Mouse (Mus musculus) lung, postnatal 0 days (tissue): Measurements from ENCODE around the gene Arhgef40. TPM values are rescaled to one million over a fixed set of nuclear protein-coding genes. Genes with fewer than 3 reads are reported as not detected.
"Not testable (repeated sequence)": the region's sequence is repeated elsewhere in the genome, so short reads cannot be mapped to it uniquely, and the experiment has no call there.

Experiments
- ATAC-seq: fragments of 200-750 bp; cut with Nextera tagmentation; 2 replicates; pipeline ENCODE4 v1.8.0; 2017; ENCODE audit warnings: moderate library complexity
- DNase-seq: peaks from one replicate; pipeline ENCODE4 v3.0.0-alpha.2; 2016; ENCODE audit warnings: low spot score
- H3K27ac ChIP-seq: fragments of 300-500 bp; sonication (generic); 2 replicates; pipeline ENCODE4 v1.5.1; 2014; ENCODE audit warnings: antibody characterized with exemption, mild to moderate bottlenecking, low read length, mixed read lengths
- H3K27me3 ChIP-seq: fragments of 300-500 bp; sonication (generic); replicated peaks from 2 replicates; pipeline ENCODE4 v1.6.1; 2014; ENCODE audit warnings: low read length, mixed read lengths; ENCODE audit not compliant: insufficient read depth
- H3K36me3 ChIP-seq: fragments of 300-500 bp; sonication (generic); 2 replicates; pipeline ENCODE4 v1.6.1; 2014; ENCODE audit warnings: low read length, mixed read lengths; ENCODE audit not compliant: insufficient read depth
- H3K4me1 ChIP-seq: fragments of 300-500 bp; sonication (generic); 2 replicates; pipeline ENCODE4 v1.6.1; 2014; ENCODE audit warnings: antibody characterized with exemption, low read depth, low read length, mixed read lengths; ENCODE audit not compliant: insufficient read depth
- H3K4me2 ChIP-seq: fragments of 300-500 bp; sonication (generic); replicated peaks from 2 replicates; pipeline ENCODE4 v1.6.1; 2014; ENCODE audit warnings: low read depth, mild to moderate bottlenecking, low read length, moderate library complexity, mixed read lengths
- H3K4me3 ChIP-seq: fragments of 300-500 bp; sonication (generic); 2 replicates; pipeline ENCODE4 v1.5.1; 2014; ENCODE audit warnings: low read depth, low read length
- H3K9ac ChIP-seq: fragments of 300-500 bp; sonication (generic); replicated peaks from 2 replicates; pipeline ENCODE4 v1.6.1; 2014; ENCODE audit warnings: low read depth, mild to moderate bottlenecking
- H3K9me3 ChIP-seq: fragments of 300-500 bp; sonication (generic); 2 replicates; pipeline ENCODE4 v1.6.1; 2016; ENCODE audit warnings: low read length, mixed read lengths
- CTCF ChIP-seq: IDR thresholded peaks from 2 replicates; pipeline ENCODE4 v1.5.1; 2016; ENCODE audit warnings: antibody characterized with exemption, mild to moderate bottlenecking
- EP300 ChIP-seq: IDR thresholded peaks from 2 replicates; pipeline ENCODE4 v1.6.1; 2016; ENCODE audit warnings: antibody characterized with exemption, mild to moderate bottlenecking, control low read depth
- WGBS: fragments of 180-500 bp; shearing (Covaris S2); extraction: QIAGEN DNeasy Blood & Tissue Kit; methylation state at CpG from one replicate; pipeline ENCODE4 v1.1.7; 2014; 5-methylcytosine and 5-hydroxymethylcytosine counted together
- polyA plus RNA-seq: library from polyadenylated mRNA; unstranded; fragments of >200 nt; fragmentation: Nextera tagmentation; extraction: Ambion mirVana; gene quantifications from 2 replicates; pipeline ENCODE4 v1.2.1, GENCODE M21; 2015

Arhgef40 gene
- polyA plus RNA-seq, 1 experiment from 2014 or later = 46.3 TPM

DNA sequence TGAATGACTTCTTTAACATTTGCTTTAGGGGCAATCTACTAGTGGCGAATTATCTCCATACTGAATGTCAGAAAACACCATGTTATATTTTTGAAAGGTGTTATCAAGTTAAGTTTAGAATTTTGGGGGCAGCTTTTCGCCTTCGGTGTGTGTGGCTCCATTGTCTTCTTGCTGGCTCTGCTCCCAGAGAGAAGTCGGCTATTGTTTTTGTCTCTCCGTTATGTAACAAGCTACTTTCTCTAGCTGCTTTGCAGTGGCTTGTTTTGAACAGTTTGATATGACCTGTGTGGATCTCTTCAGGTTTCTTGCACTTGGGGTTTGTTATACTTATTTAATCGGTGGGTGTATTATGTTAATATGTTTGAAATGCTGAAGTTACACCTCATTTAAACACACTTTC, 58.9 kb downstream of the Arhgef40 start:
- no peaks in the 10 kb centered on the region for H3K36me3 ChIP-seq
- TF ChIP-seq EP300 (no peak), CTCF (no peak)
- DNase-seq = no peak
- no peak overlapping the region for H3K9ac ChIP-seq
- H3K27ac ChIP-seq = no peak overlapping the region
- 54% methylated on average over 6 of the region's 6 CpGs for WGBS
- H3K9me3 ChIP-seq = no peaks in the 10 kb centered on the region
- H3K27me3 ChIP-seq = no peaks in the 10 kb centered on the region
- no peak overlapping the region for H3K4me3 ChIP-seq
- H3K4me1 ChIP-seq = no peaks in the 10 kb centered on the region
- no peak for ATAC-seq
- no peak overlapping the region for H3K4me2 ChIP-seq

DNA sequence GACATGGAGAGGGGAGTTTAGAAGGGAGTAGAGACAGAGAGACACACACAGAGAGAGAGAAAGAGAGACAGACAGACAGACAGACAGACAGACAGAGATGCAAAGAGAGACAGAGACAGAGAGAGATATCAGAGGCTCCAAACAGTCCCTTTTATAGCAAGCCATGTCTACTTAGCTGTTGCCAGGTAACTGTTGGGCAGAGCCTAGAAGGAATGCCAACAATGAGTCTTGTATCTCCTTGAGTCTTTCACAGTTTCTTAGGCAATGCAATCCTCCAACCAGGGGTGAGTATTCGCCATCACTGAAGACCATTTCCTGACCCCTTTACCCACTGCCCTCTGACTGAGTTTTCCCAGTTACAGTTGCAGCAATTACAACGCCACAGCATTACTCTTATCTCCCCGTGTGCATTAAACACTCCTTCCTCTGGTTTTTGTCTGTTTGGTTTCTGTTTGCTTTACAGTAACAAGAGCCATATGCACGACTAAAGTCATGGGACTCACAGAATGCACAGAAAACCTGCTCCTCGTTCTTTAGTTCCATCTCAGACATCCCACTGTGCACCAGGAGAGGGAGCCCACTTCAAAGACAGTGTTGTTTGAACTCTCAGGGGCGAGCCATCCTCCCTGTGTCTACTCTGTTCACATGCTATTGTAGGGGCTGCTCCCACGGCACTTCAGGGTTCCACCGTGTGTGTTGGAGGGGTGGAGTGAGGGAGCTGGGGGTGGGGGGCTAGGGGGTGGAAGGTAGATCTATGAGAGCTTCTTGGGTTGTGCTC, 60.6 kb downstream of the Arhgef40 start:
- 4% methylated on average over 8 of the region's 8 CpGs for WGBS
- TF ChIP-seq CTCF (peak; percentile 70), EP300 (no peak)
- H3K4me2 ChIP-seq = no peak overlapping the region; the same call in 1 of the 2 replicates
- H3K36me3 ChIP-seq = no peaks in the 10 kb centered on the region
- no peak overlapping the region for H3K9ac ChIP-seq
- no peaks in the 10 kb centered on the region for H3K27me3 ChIP-seq
- no peaks in the 10 kb centered on the region for H3K4me1 ChIP-seq
- peak; percentile 71 for ATAC-seq
- DNase-seq = peak; percentile 46
- H3K27ac ChIP-seq = no peak overlapping the region
- H3K4me3 ChIP-seq = no peak overlapping the region
- H3K9me3 ChIP-seq = no peaks in the 10 kb centered on the region

DNA sequence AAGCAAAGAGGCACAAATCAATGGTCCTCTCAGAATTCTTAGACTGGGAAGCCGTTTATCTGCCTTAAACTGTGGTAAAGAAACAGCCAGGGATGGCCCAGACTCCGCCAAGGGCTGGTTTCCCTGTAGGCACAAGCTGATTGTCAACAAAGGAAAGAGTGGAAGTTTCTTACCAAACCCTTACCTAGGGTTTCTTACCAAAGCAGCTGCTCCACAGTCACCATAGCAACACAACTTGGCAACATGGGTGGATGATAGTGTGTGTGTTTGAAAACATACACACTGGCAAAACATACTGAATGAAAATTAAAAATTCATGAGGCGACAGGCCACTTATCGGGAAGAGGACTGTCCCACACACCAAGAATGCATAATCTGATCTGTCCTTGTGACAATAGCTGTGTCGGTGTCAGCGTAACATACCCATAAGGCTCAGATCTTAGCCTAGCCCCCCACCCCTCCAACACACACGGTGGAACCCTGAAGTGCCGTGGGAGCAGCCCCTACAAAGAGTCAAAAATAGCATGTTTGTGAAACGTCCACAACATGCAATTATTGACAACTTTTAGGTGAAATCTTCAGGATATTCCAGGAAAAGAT, 61.5 kb downstream of the Arhgef40 start:
- WGBS = 67% methylated on average over 9 of the region's 9 CpGs
- Histone ChIP-seq H3K36me3 (no peaks in the 10 kb centered on the region), H3K9ac (no peak overlapping the region), H3K27me3 (no peaks in the 10 kb centered on the region), H3K4me3 (no peak overlapping the region), H3K4me2 (no peak overlapping the region), H3K4me1 (no peaks in the 10 kb centered on the region), H3K27ac (no peak overlapping the region), H3K9me3 (no peaks in the 10 kb centered on the region)
- no peak for ATAC-seq
- TF ChIP-seq CTCF = no peak
- no peak for TF ChIP-seq EP300
- DNase-seq = no peak

DNA sequence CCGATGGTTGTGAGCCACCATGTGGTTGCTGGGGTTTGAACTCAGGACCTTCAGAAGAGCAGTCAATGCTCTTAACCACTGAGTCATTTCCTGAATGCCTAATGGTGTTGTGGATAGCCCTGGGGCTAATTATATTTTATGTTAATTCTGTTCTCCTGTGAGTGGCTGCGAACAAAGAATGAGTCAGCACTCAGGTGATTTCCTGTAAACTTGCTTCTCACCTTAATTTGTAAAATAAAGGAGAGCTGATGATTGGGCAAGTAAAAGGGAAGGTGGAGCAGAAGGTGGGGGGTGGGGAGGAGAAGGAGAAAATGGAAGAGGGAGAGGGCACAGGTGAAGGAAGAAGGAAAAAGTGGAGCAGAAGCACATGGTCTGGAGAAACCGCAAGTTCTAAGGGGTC, 68.2 kb downstream of the Arhgef40 start:
- H3K4me3 ChIP-seq, ATAC-seq, H3K4me2 ChIP-seq, H3K27ac ChIP-seq, H3K9me3 ChIP-seq, H3K36me3 ChIP-seq, H3K27me3 ChIP-seq, DNase-seq, H3K9ac ChIP-seq, H3K4me1 ChIP-seq: not testable (repeated sequence)
- 89% methylated on average over 3 of the region's 3 CpGs for whole genome bisulfite sequencing

Other genes starting within 250 kb of the Arhgef40 start
- not detected in 2 replicates for gene Ang4, start 211.1 kb upstream of the Arhgef40 start, polyA plus RNA-seq
- gene AY358078, start 184.7 kb upstream of the Arhgef40 start, polyA plus RNA-seq = not detected in 2 replicates
- gene Ear6, start 131.0 kb upstream of the Arhgef40 start, polyA plus RNA-seq = 0.80 and 1.6 TPM in 2 replicates
- gene Mettl17, start 99.9 kb upstream of the Arhgef40 start, polyA plus RNA-seq = 25.3 and 33.9 TPM in 2 replicates
- gene Slc39a2, start 91.8 kb upstream of the Arhgef40 start, polyA plus RNA-seq = 3.7 and 3.8 TPM in 2 replicates
- 94.9 and 103 TPM in 2 replicates for gene Ndrg2, start 70.6 kb upstream of the Arhgef40 start, polyA plus RNA-seq
- not detected in 2 replicates for gene Tppp2, start 66.3 kb upstream of the Arhgef40 start, polyA plus RNA-seq
- not detected in 2 replicates for gene Rnase13, start 61.9 kb upstream of the Arhgef40 start, polyA plus RNA-seq
- gene Tmem253, start 30.9 kb downstream of the Arhgef40 start, polyA plus RNA-seq = 0.66 and 0.96 TPM in 2 replicates
- gene Zfp219, start 36.0 kb downstream of the Arhgef40 start, polyA plus RNA-seq = 23.0 and 24.1 TPM in 2 replicates
- 0.08 TPM in 1 of 2 replicates, not detected in the other for gene Olfr221, start 57.7 kb downstream of the Arhgef40 start, polyA plus RNA-seq
- 170 and 210 TPM in 2 replicates for gene Hnrnpc, start 119.3 kb downstream of the Arhgef40 start, polyA plus RNA-seq
- 31.4 and 38.4 TPM in 2 replicates for gene Rpgrip1, start 126.0 kb downstream of the Arhgef40 start, polyA plus RNA-seq
- gene Supt16, start 212.7 kb downstream of the Arhgef40 start, polyA plus RNA-seq = 20.9 and 21.3 TPM in 2 replicates